Comparison of ENCODE assay signal across 8 mouse cellular contexts in the genomic region with DNA sequence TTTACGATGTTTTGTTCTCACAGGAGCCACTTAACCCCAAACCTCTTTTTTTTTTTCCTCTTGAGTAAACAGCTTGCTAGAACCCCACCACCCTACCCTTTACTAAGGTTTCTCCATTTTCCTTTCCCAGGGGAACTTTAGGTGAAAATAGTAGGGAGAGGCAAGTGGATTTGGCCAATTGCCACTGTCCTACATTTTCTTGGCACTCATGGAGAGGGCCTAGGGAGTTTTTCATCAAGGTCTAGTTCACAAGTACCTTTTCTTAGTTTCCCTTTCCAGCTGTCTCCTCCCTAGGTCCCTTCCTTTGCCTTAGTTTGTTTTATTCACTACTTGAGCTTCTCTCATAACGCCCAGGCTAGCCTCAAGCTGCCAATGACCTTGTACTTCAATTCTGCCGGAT. TPM values are rescaled to one million over a fixed set of nuclear protein-coding genes. Genes with fewer than 3 reads are reported as not detected.
DNase-seq lines count a peak whose midpoint lies in the region; ATAC-seq and TF ChIP-seq lines count a peak whose summit lies in the region.

No protein-coding gene starts in this region.

- 41% methylated on average over 3 of the region's 3 CpGs for whole genome bisulfite sequencing in kidney, embryonic 14.5 days
- WGBS in hindbrain, embryonic 16.5 days, result 38% methylated on average over 3 of the region's 3 CpGs
- 40% methylated on average over 3 of the region's 3 CpGs for whole genome bisulfite sequencing in midbrain, postnatal 0 days

- no peak for ATAC-seq in kidney, embryonic 14.5 days (ENCODE audit: low FRiP score, low TSS enrichment)
- no peak for ATAC-seq in hindbrain, embryonic 16.5 days
- no peak for ATAC-seq in midbrain, postnatal 0 days (ENCODE audit: low FRiP score)

- peak overlapping the region; percentile 70; the same call in 1 of the 2 replicates for H3K9ac ChIP-seq in kidney, embryonic 14.5 days (ENCODE audit: low read depth, low read length)
- H3K9ac ChIP-seq in hindbrain, embryonic 16.5 days (ENCODE audit: low read depth, low read length), result peak overlapping the region; percentile 94
- H3K9ac ChIP-seq in midbrain, postnatal 0 days (replicated peaks; ENCODE audit: low read length, poor library complexity, severe bottlenecking), result peak overlapping the region; percentile 93

- peaks cover 19% of the 10 kb centered on the region; the same call in 1 of the 2 replicates for H3K4me1 ChIP-seq in kidney, embryonic 14.5 days (ENCODE audit: control insufficient read depth, insufficient read depth, low read length)
- peaks cover 9% of the 10 kb centered on the region for H3K4me1 ChIP-seq in cortical plate, adult 2 months (ENCODE audit: control insufficient read depth, insufficient read depth, low read length)
- H3K4me1 ChIP-seq in hindbrain, embryonic 16.5 days (ENCODE audit: control insufficient read depth, insufficient read depth, low read depth, low read length), result peaks cover 24% of the 10 kb centered on the region
- H3K4me1 ChIP-seq in midbrain, postnatal 0 days (ENCODE audit: insufficient read depth, low read length), result peaks cover 17% of the 10 kb centered on the region

- TF ChIP-seq CTCF in cortical plate, adult 2 months (IDR thresholded peaks at IDR 0.05; ENCODE audit: extremely low read depth, insufficient read depth, low read length), result no peak
- TF ChIP-seq CTCF in midbrain, postnatal 0 days (IDR thresholded peaks at IDR 0.05), result no peak

- H3K4me3 ChIP-seq in kidney, embryonic 14.5 days (ENCODE audit: low read length), result peak overlapping the region; percentile 68
- peak overlapping the region; percentile 91 for H3K4me3 ChIP-seq in cortical plate, adult 2 months (ENCODE audit: insufficient read depth, low read length)
- peak overlapping the region; percentile 93 for H3K4me3 ChIP-seq in hindbrain, embryonic 16.5 days (ENCODE audit: low read length)
- H3K4me3 ChIP-seq in midbrain, postnatal 0 days (ENCODE audit: low read depth, low read length), result peak overlapping the region; percentile 93

- H3K27me3 ChIP-seq in kidney, embryonic 14.5 days (ENCODE audit: control insufficient read depth, insufficient read depth, low read length), result no peaks in the 10 kb centered on the region
- no peaks in the 10 kb centered on the region for H3K27me3 ChIP-seq in hindbrain, embryonic 16.5 days (replicated peaks; ENCODE audit: control insufficient read depth, insufficient read depth, low read length)
- H3K27me3 ChIP-seq in midbrain, postnatal 0 days (ENCODE audit: insufficient read depth, low read length), result no peaks in the 10 kb centered on the region

- 0 out of 2 replicates have a peak overlapping the region, but pooled peaks have one; percentile 9 for H3K27ac ChIP-seq in kidney, embryonic 14.5 days (ENCODE audit: low read depth, low read length)
- H3K27ac ChIP-seq in cortical plate, adult 2 months (ENCODE audit: insufficient read depth, low read length), result peak overlapping the region; percentile 95
- H3K27ac ChIP-seq in hindbrain, embryonic 16.5 days (ENCODE audit: low read depth, low read length), result peak overlapping the region; percentile 81
- peak overlapping the region; percentile 75 for H3K27ac ChIP-seq in midbrain, postnatal 0 days (ENCODE audit: low read depth, low read length)

- TF ChIP-seq POLR2A in cortical plate, adult 2 months (IDR thresholded peaks at IDR 0.05; ENCODE audit: extremely low read depth, insufficient read depth, low read length), result no peak

- peaks cover 3% of the 10 kb centered on the region; the same call in 1 of the 2 replicates for H3K9me3 ChIP-seq in kidney, embryonic 14.5 days (ENCODE audit: control insufficient read depth, low read length)
- H3K9me3 ChIP-seq in hindbrain, embryonic 16.5 days (ENCODE audit: control insufficient read depth, low read length), result no peaks in the 10 kb centered on the region
- H3K9me3 ChIP-seq in midbrain, postnatal 0 days (ENCODE audit: low read length), result 0 out of 2 replicates have a peak, but pooled peaks cover 4% of the 10 kb centered on the region

- H3K4me2 ChIP-seq in kidney, embryonic 14.5 days (replicated peaks; ENCODE audit: low read depth, low read length), result peak overlapping the region; percentile 78
- H3K4me2 ChIP-seq in hindbrain, embryonic 16.5 days (ENCODE audit: low read length), result peak overlapping the region; percentile 86
- H3K4me2 ChIP-seq in midbrain, postnatal 0 days (ENCODE audit: low read depth, low read length, poor library complexity, severe bottlenecking), result peak overlapping the region; percentile 60

- DNase-seq in kidney, postnatal 25 days, result no peak
- no peak for DNase-seq in midbrain, postnatal 0 days (ENCODE audit: low spot score)
- DNase-seq in ovary, postnatal 10 days (ENCODE audit: low spot score), result no peak
- DNase-seq in ovary, postnatal 36 days (ENCODE audit: low spot score), result no peak
- no peak for DNase-seq in kidney, postnatal 10 days

- H3K36me3 ChIP-seq in kidney, embryonic 14.5 days (ENCODE audit: control insufficient read depth, insufficient read depth, low read length), result no peaks in the 10 kb centered on the region
- H3K36me3 ChIP-seq in hindbrain, embryonic 16.5 days (ENCODE audit: control insufficient read depth, insufficient read depth, low read length), result no peaks in the 10 kb centered on the region
- H3K36me3 ChIP-seq in midbrain, postnatal 0 days (ENCODE audit: insufficient read depth, low read length), result no peaks in the 10 kb centered on the region

RNA-seq across cellular contexts. Expression of gene Ssx2ip, which starts 0.7 kb away (rescaled TPM):
- 14.7 and 25.8 TPM in 2 replicates for polyA plus RNA-seq in kidney, embryonic 14.5 days (2014; fragmentation: Nextera tagmentation; extraction: Ambion mirVana)
- 40.7 and 41.8 TPM in 2 replicates for polyA plus RNA-seq in cortical plate, adult 2 months (2012; rRNA removed)
- polyA plus RNA-seq in hindbrain, embryonic 16.5 days (2015; fragmentation: Nextera tagmentation; extraction: Ambion mirVana), result 17.9 and 18.8 TPM in 2 replicates
- total RNA-seq in midbrain, postnatal 0 days (2014; rRNA removed), result 26.3 and 32.7 TPM in 2 replicates
- polyA plus RNA-seq in midbrain, postnatal 0 days (2015; fragmentation: Nextera tagmentation; extraction: Ambion mirVana), result 19.4 and 19.8 TPM in 2 replicates

RNA-seq across cellular contexts. Expression of gene Ctbs, which starts 45.8 kb away (rescaled TPM):
- 8.9 and 12.9 TPM in 2 replicates for polyA plus RNA-seq in kidney, embryonic 14.5 days (2014; fragmentation: Nextera tagmentation; extraction: Ambion mirVana)
- 4.4 and 4.5 TPM in 2 replicates for polyA plus RNA-seq in cortical plate, adult 2 months (2012; rRNA removed)
- 5.0 and 5.7 TPM in 2 replicates for polyA plus RNA-seq in hindbrain, embryonic 16.5 days (2015; fragmentation: Nextera tagmentation; extraction: Ambion mirVana)
- 6.3 and 6.7 TPM in 2 replicates for total RNA-seq in midbrain, postnatal 0 days (2014; rRNA removed)
- polyA plus RNA-seq in midbrain, postnatal 0 days (2015; fragmentation: Nextera tagmentation; extraction: Ambion mirVana), result 4.3 and 4.7 TPM in 2 replicates

Comparison
In these comparisons a context has a peak if more than half of its experiments do, and no peak if none do; other contexts are left out.
1. H3K27ac ChIP-seq: peak in every context shown above with its lines; median percentile 95 in cortical plate, adult 2 months; 81 in hindbrain, embryonic 16.5 days; 75 in midbrain, postnatal 0 days; 9 in kidney, embryonic 14.5 days.